Comparison of ENCODE assay signal across 14 mouse cellular contexts in genomic region chr13:97797462-97797861, GRCm38 (mm10). TPM values are rescaled to one million over a fixed set of nuclear protein-coding genes. Genes with fewer than 3 reads are reported as not detected.
A peak's percentile ranks its signal among the peaks of the same experiment; 100 is the strongest.
DNase-seq lines count a peak whose midpoint lies in the region; ATAC-seq and TF ChIP-seq lines count a peak whose summit lies in the region.
"Had no signal": no experiment of that assay in that cellular context is flagged by ENCODE, and none has a peak within 500 bp of the region (broad histone marks: within the 10 kb centered on the region; RNA-seq: fewer than 3 reads in every experiment).

No protein-coding gene starts in this region.

- no peak for TF ChIP-seq EP300 in liver, postnatal 0 days (IDR thresholded peaks at IDR 0.05; ENCODE audit: low read depth)

- no peak for ATAC-seq in liver, postnatal 0 days
- ATAC-seq in forebrain, postnatal 0 days: 0 out of 2 replicates have a peak, but pooled peaks have one; percentile 16

- no peak for TF ChIP-seq CTCF in liver, postnatal 0 days (IDR thresholded peaks at IDR 0.05; ENCODE audit: low read depth)
- TF ChIP-seq CTCF in forebrain, postnatal 0 days (IDR thresholded peaks at IDR 0.05; ENCODE audit: low read depth): no peak

- no peak overlapping the region for H3K4me2 ChIP-seq in liver, postnatal 0 days (ENCODE audit: low read depth, low read length)
- H3K4me2 ChIP-seq in forebrain, postnatal 0 days (ENCODE audit: low read depth): no peak overlapping the region
- H3K4me2 ChIP-seq: heart, embryonic 13.5 days; hindbrain, embryonic 15.5 days; limb, embryonic 13.5 days had no signal

- H3K4me1 ChIP-seq in liver, postnatal 0 days (ENCODE audit: insufficient read depth): 0 out of 2 replicates have a peak, but pooled peaks cover 4% of the 10 kb centered on the region
- peaks cover 55% of the 10 kb centered on the region for H3K4me1 ChIP-seq in embryonic facial prominence, embryonic 10.5 days
- no peaks in the 10 kb centered on the region for H3K4me1 ChIP-seq in forebrain, postnatal 0 days (ENCODE audit: insufficient read depth)

- WGBS in liver, postnatal 0 days (ENCODE audit: insufficient replicate concordance): 71% methylated on average over 5 of the region's 5 CpGs
- WGBS in embryonic facial prominence, embryonic 10.5 days: 8% methylated on average over 5 of the region's 5 CpGs
- 11% methylated on average over 5 of the region's 5 CpGs for WGBS in forebrain, postnatal 0 days

- peak; percentile 5 for DNase-seq in liver, postnatal 0 days
- no peak for DNase-seq in liver
- peak; percentile 57 for DNase-seq in embryonic facial prominence, embryonic 10.5 days (ENCODE audit: low spot score)
- DNase-seq in forebrain, postnatal 0 days: no peak
- DNase-seq in retina, embryonic 14.5 days (ENCODE audit: low spot score): peak; percentile 64
- no peak for DNase-seq in cerebellum, adult 9-10 months
- DNase-seq in frontal cortex, postnatal 25 days (ENCODE audit: low spot score in 2 of 2): no peak
- DNase-seq: cerebellum, adult 11-12 months; kidney, adult 9 months; lung, adult 2 months had no signal

- H3K4me3 ChIP-seq in liver, postnatal 0 days (ENCODE audit: low read depth, low read length): no peak overlapping the region
- H3K4me3 ChIP-seq in embryonic facial prominence, embryonic 10.5 days: no peak overlapping the region
- H3K4me3 ChIP-seq in forebrain, postnatal 0 days (ENCODE audit: low read depth, low read length): no peak overlapping the region
- H3K4me3 ChIP-seq: heart, embryonic 13.5 days; hindbrain, embryonic 15.5 days; limb, embryonic 13.5 days; myocyte had no signal

- H3K27ac ChIP-seq in liver, postnatal 0 days (ENCODE audit: low read depth): no peak overlapping the region
- H3K27ac ChIP-seq in embryonic facial prominence, embryonic 10.5 days (replicated peaks): 0 out of 2 replicates have a peak overlapping the region, but pooled peaks have one; percentile 45
- H3K27ac ChIP-seq in forebrain, postnatal 0 days (ENCODE audit: low read depth, low read length): no peak overlapping the region
- H3K27ac ChIP-seq: heart, embryonic 13.5 days; hindbrain, embryonic 15.5 days; limb, embryonic 13.5 days had no signal

- H3K9ac ChIP-seq in liver, postnatal 0 days (replicated peaks): no peak overlapping the region
- no peak overlapping the region for H3K9ac ChIP-seq in forebrain, postnatal 0 days
- H3K9ac ChIP-seq: heart, embryonic 13.5 days; hindbrain, embryonic 15.5 days; limb, embryonic 13.5 days had no signal

- H3K36me3 ChIP-seq in liver, postnatal 0 days (replicated peaks; ENCODE audit: insufficient read depth, low read length): no peaks in the 10 kb centered on the region
- H3K36me3 ChIP-seq in embryonic facial prominence, embryonic 10.5 days (replicated peaks): no peaks in the 10 kb centered on the region
- H3K36me3 ChIP-seq in forebrain, postnatal 0 days (ENCODE audit: insufficient read depth): no peaks in the 10 kb centered on the region
- H3K36me3 ChIP-seq: heart, embryonic 13.5 days; hindbrain, embryonic 15.5 days; limb, embryonic 13.5 days had no signal

- no peaks in the 10 kb centered on the region for H3K9me3 ChIP-seq in liver, postnatal 0 days (ENCODE audit: low read length)
- H3K9me3 ChIP-seq in embryonic facial prominence, embryonic 10.5 days: no peaks in the 10 kb centered on the region
- H3K9me3 ChIP-seq in forebrain, postnatal 0 days (ENCODE audit: low read length): no peaks in the 10 kb centered on the region
- H3K9me3 ChIP-seq: heart, embryonic 13.5 days; hindbrain, embryonic 15.5 days; limb, embryonic 13.5 days had no signal

- no peaks in the 10 kb centered on the region for H3K27me3 ChIP-seq in liver, postnatal 0 days (ENCODE audit: insufficient read depth, low read length)
- peaks cover 3% of the 10 kb centered on the region; the same call in 1 of the 2 replicates for H3K27me3 ChIP-seq in embryonic facial prominence, embryonic 10.5 days (replicated peaks; ENCODE audit: low read depth, poor library complexity, severe bottlenecking)
- no peaks in the 10 kb centered on the region for H3K27me3 ChIP-seq in forebrain, postnatal 0 days (ENCODE audit: insufficient read depth, low read length)
- H3K27me3 ChIP-seq: heart, embryonic 13.5 days; hindbrain, embryonic 15.5 days; limb, embryonic 13.5 days had no signal

RNA-seq across cellular contexts. Expression of gene Gm10260, which starts 37.0 kb away (rescaled TPM):
- 5.5 and 5.6 TPM in 2 replicates for polyA plus RNA-seq in liver, postnatal 0 days (2015; fragmentation: Nextera tagmentation; extraction: Ambion mirVana)
- 5.0 and 5.4 TPM in 2 replicates for polyA plus RNA-seq in embryonic facial prominence, embryonic 10.5 days (2016; fragmentation: Nextera tagmentation; extraction: Ambion mirVana)
- total RNA-seq in forebrain, postnatal 0 days (2014; rRNA removed): 6.3 and 11.4 TPM in 2 replicates
- 4.6 TPM in 2 replicates for polyA plus RNA-seq in forebrain, postnatal 0 days (2015; fragmentation: Nextera tagmentation; extraction: Ambion mirVana)

Comparison
In these comparisons a context has a peak if more than half of its experiments do, and no peak if none do; other contexts are left out.
1. DNase-seq: peak in liver, postnatal 0 days (single experiment), embryonic facial prominence, embryonic 10.5 days (single experiment) and retina, embryonic 14.5 days (single experiment); none in liver (single experiment), forebrain, postnatal 0 days (single experiment), cerebellum, adult 9-10 months (single experiment) and frontal cortex, postnatal 25 days (0 of 2).